Mouse (Mus musculus): ENCODE measurements at regions not wholly inside any gene's neighbourhood (a gene's known extent, or its start where the extent isn't known, plus 50 kb on each side); places are given as distances from the start of the nearest gene placed in this dataset.

GRCm38 (mm10) chr1:154120693-154121092 is 80.3 kb upstream of the Zfp648 start:
- no peak for DNase-seq

- DNase-seq, result no peak
These were observed 76.0 kb upstream of the Zfp648 start for GRCm38 (mm10) chr1:154124981-154125380.

- DNase-seq, result no peak
These were observed 74.5 kb upstream of the Zfp648 start for GRCm38 (mm10) chr1:154126487-154126886.

- DNase-seq, result peak; percentile 78
These were observed 61.5 kb upstream of the Zfp648 start for GRCm38 (mm10) chr1:154139488-154139887.

GRCm38 (mm10) chr1:154143691-154144090 is 57.3 kb upstream of the Zfp648 start:
- no peak for DNase-seq

GRCm38 (mm10) chr1:154147001-154147571 is 53.9 kb upstream of the Zfp648 start:
- DNase-seq, result no peak

- no peak for DNase-seq
These were observed 52.0 kb upstream of the Zfp648 start for GRCm38 (mm10) chr1:154148948-154149347.

- no peak for DNase-seq
These were observed 51.4 kb upstream of the Zfp648 start for GRCm38 (mm10) chr1:154149431-154150143.

GRCm38 (mm10) chr1:154150167-154150851 is 50.7 kb upstream of the Zfp648 start:
- peak; percentile 93 for DNase-seq

Data from layer of hippocampus, adult 9-11 months (tissue).